Mouse (Mus musculus) C2C12 (cell line): Measurements from ENCODE around the gene Ptpn6.
A peak's percentile ranks its signal among the peaks of the same experiment; 100 is the strongest.

Experiments used
- CTCF ChIP-seq: IDR thresholded peaks from one replicate; pipeline ENCODE4 v1.5.1; 2011; ENCODE audit not compliant: control insufficient read depth, insufficient read depth, insufficient read length
- MAX ChIP-seq: IDR thresholded peaks from one replicate; pipeline ENCODE4 v1.6.1; 2011; ENCODE audit warnings: mild to moderate bottlenecking, control low read depth
- USF1 ChIP-seq: IDR thresholded peaks from one replicate; pipeline ENCODE4 v1.6.1; 2011; ENCODE audit warnings: low read depth, mild to moderate bottlenecking, control low read depth, moderate library complexity

DNA sequence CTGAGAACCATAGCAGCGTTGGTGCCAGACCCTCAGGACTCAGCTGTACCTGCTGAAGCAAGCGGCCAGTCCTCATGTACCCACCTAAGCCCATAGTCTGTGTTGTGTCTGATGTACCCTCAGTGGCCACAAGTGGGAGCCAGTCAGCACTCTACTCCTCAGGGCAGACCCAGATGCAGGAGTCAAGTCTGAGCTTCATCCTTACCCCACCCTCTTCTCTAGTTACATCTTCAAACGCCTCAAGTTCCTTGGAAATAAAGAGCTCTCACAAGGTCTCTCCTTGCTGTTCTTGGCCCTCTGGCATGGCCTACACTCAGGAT, 35.8 kb downstream of the Ptpn6 start:
- TF ChIP-seq MAX, result no peak
- no peak for TF ChIP-seq USF1
- TF ChIP-seq CTCF, result peak; percentile 69
